Mouse (Mus musculus): Measurements from ENCODE around the gene Vgf. TPM values are rescaled to one million over a fixed set of nuclear protein-coding genes. Genes with fewer than 3 reads are reported as not detected.

The Vgf gene
- 4.0 and 4.6 TPM in 2 replicates for polyA plus RNA-seq (2015; fragmentation: Nextera tagmentation; extraction: Ambion mirVana)

- Histone ChIP-seq H3K27ac (replicated peaks) (no peak within 1 kb of the TSS), H3K4me1 (replicated peaks) (peaks cover 23% of the 10 kb centered on the region), H3K4me2 (peak within 1 kb of the TSS; percentile 41), H3K9me3 (no peaks in the 10 kb centered on the region), H3K9ac (peak within 1 kb of the TSS; percentile 34; the same call in 1 of the 2 replicates), H3K4me3 (peak within 1 kb of the TSS; percentile 19; the same call in 1 of the 2 replicates), H3K27me3 (peaks cover 81% of the 10 kb centered on the region), H3K36me3 (no peaks in the 10 kb centered on the region)
- 28% methylated on average over 4 of the region's 4 CpGs for WGBS
- no peak for ATAC-seq (ENCODE audit: low read depth)
Measured at GRCm38 (mm10) chr5:137026092-137026491, at the start of gene Vgf. Gene Vgf, plus strand, starts transcription at chr5:137026392.

DNA sequence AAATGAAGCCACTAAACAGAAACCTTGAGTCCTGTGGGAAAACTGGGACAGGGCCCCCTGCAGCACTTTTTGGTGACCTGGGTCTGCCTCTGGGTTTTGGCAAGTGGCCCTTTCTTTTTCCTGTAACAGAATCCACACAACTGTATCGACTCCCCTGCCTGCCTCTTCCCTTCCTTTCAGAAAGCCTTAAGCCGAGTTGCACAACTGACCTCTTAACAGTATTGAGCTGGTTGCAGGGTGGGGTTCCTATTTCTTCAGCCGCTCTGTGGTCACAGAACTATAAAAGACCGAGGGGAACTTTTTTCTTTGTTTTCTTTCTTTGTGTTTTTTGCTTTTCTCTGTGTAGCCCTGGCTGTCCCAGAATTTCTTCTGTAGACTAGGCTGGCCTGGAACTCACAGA lies 48.4 kb upstream of the Vgf start:
- no peak overlapping the region for H3K27ac ChIP-seq (replicated peaks)
- no peak overlapping the region for H3K4me2 ChIP-seq
- H3K36me3 ChIP-seq = peaks cover 21% of the 10 kb centered on the region
- no peaks in the 10 kb centered on the region for H3K4me1 ChIP-seq (replicated peaks)
- H3K9me3 ChIP-seq = no peaks in the 10 kb centered on the region
- no peak overlapping the region for H3K4me3 ChIP-seq
- 73% methylated on average over 4 of the region's 4 CpGs for WGBS
- no peaks in the 10 kb centered on the region for H3K27me3 ChIP-seq
- H3K9ac ChIP-seq = no peak overlapping the region
- ATAC-seq (ENCODE audit: low read depth) = no peak

GRCm38 (mm10) chr5:136979762-136980161 lies 46.4 kb upstream of the Vgf start:
- Histone ChIP-seq H3K9me3 (no peaks in the 10 kb centered on the region), H3K4me2 (no peak overlapping the region), H3K27me3 (no peaks in the 10 kb centered on the region), H3K4me3 (no peak overlapping the region), H3K27ac (replicated peaks) (no peak overlapping the region), H3K36me3 (peaks cover 34% of the 10 kb centered on the region), H3K9ac (no peak overlapping the region), H3K4me1 (replicated peaks) (no peaks in the 10 kb centered on the region)
- 81% methylated on average over 2 of the region's 2 CpGs for WGBS
- no peak for ATAC-seq (ENCODE audit: low read depth)

- no peak for ATAC-seq (ENCODE audit: low read depth)
- peaks cover 34% of the 10 kb centered on the region for H3K36me3 ChIP-seq
- H3K9me3 ChIP-seq = no peaks in the 10 kb centered on the region
- H3K4me3 ChIP-seq = no peak overlapping the region
- H3K4me2 ChIP-seq = no peak overlapping the region
- peaks cover 6% of the 10 kb centered on the region for H3K4me1 ChIP-seq (replicated peaks)
- 87% methylated on average over 8 of the region's 8 CpGs for WGBS
- H3K9ac ChIP-seq = no peak overlapping the region
- no peaks in the 10 kb centered on the region for H3K27me3 ChIP-seq
- no peak overlapping the region for H3K27ac ChIP-seq (replicated peaks)
Measured at GRCm38 (mm10) chr5:136980974-136981373, 45.2 kb upstream of the Vgf start.

- H3K9me3 ChIP-seq = no peaks in the 10 kb centered on the region
- WGBS = 49% methylated on average over 15 of the region's 16 CpGs
- H3K4me3 ChIP-seq = no peak overlapping the region
- no peak for ATAC-seq (ENCODE audit: low read depth)
- H3K27ac ChIP-seq (replicated peaks) = no peak overlapping the region
- H3K4me2 ChIP-seq = no peak overlapping the region
- H3K4me1 ChIP-seq (replicated peaks) = peaks cover 10% of the 10 kb centered on the region
- H3K36me3 ChIP-seq = peaks cover 34% of the 10 kb centered on the region
- H3K9ac ChIP-seq = no peak overlapping the region
- H3K27me3 ChIP-seq = no peaks in the 10 kb centered on the region
Measured at GRCm38 (mm10) chr5:136982338-136982930, 43.8 kb upstream of the Vgf start.

GRCm38 (mm10) chr5:136984828-136985227 lies 41.4 kb upstream of the Vgf start:
- Histone ChIP-seq H3K27me3 (no peaks in the 10 kb centered on the region), H3K9me3 (no peaks in the 10 kb centered on the region), H3K4me1 (replicated peaks) (peaks cover 25% of the 10 kb centered on the region), H3K36me3 (peaks cover 47% of the 10 kb centered on the region), H3K9ac (no peak overlapping the region), H3K4me3 (no peak overlapping the region), H3K27ac (replicated peaks) (no peak overlapping the region), H3K4me2 (no peak overlapping the region)
- no peak for ATAC-seq (ENCODE audit: low read depth)
- WGBS = 59% methylated on average over 14 of the region's 14 CpGs

DNA sequence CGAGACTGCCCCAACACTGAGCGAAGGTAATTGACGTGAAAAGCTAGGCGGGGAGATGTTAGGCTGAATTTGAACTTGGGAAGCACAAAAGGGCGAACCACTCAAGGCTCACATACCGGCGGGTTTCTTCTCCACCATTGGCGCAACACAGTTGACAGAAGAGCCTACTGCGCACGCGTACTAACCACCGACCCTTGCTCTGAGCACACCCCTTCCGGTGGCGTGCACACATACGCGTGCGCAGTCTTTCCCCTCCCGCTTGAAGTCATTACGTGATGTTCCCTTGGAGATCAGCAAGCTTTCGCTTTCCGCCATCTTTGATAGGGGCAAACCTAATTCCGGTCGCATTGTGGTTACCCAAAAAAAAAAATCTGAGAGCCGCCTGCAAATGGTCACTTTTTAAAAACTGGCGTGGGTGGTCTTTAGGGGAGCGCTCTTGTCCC lies 39.5 kb upstream of the Vgf start, which contains the start of gene Plod3:
Gene Plod3, plus strand, starts transcription at position 325 of the 443 bp plus-strand sequence.
- Histone ChIP-seq H3K36me3 (peaks cover 52% of the 10 kb centered on the region), H3K4me3 (peak within 1 kb of the TSS; percentile 56), H3K9ac (peak within 1 kb of the TSS; percentile 97), H3K4me1 (replicated peaks) (peaks cover 25% of the 10 kb centered on the region), H3K27ac (replicated peaks) (peak within 1 kb of the TSS; percentile 97), H3K9me3 (no peaks in the 10 kb centered on the region), H3K27me3 (no peaks in the 10 kb centered on the region), H3K4me2 (peak within 1 kb of the TSS; percentile 86)
- ATAC-seq (ENCODE audit: low read depth) = peak; percentile 90
- under 1% methylated on average over 26 of the region's 26 CpGs for WGBS

DNA sequence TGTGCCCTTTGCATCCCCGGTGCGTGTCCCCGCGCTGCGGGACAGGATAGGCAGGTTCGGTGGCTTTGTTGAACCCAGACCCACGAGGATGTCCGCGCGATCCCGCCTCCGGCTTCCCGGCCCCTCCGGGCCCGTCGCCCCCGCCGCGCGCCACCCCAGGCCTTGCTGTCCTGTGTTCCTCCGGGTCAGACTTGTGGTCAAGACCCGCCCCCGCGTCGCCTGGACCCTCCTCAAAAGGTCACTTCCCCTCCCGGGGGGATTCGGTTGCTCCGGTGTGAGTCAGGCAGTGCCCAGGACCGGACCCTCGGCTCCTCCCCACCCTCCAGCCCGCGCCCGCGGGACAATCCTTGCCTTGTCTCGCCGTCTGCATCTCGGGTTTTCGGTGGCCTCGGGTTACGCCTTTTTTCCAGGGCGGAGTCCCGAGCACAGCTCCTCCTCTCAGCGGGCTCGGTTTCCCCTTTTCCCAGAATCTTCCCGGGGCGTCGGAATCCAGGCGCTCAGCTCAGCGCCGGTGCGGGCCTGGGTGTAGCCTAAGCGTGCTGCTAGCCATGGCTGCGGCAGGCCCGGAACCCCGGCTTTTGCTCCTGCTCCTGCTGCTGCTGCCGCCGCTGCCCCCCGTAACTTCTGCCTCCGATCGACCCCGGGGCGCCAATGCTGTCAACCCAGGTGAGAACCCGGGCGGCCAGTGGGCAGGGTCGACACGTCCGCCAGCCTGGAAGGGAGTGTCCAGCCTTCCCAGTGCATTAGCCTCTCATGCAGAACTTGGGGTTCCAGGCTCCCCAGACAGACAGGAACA lies 38.9 kb upstream of the Vgf start:
- peaks cover 25% of the 10 kb centered on the region for H3K4me1 ChIP-seq (replicated peaks)
- peaks cover 52% of the 10 kb centered on the region for H3K36me3 ChIP-seq

GRCm38 (mm10) chr5:136987934-136988271 lies 38.3 kb upstream of the Vgf start, which contains the start of gene Znhit1:
Gene Znhit1, minus strand, starts transcription at chr5:136988021.
- Histone ChIP-seq H3K4me2 (peak within 1 kb of the TSS; percentile 86), H3K4me1 (replicated peaks) (peaks cover 25% of the 10 kb centered on the region), H3K27me3 (no peaks in the 10 kb centered on the region), H3K4me3 (peak within 1 kb of the TSS; percentile 56), H3K36me3 (peaks cover 57% of the 10 kb centered on the region), H3K27ac (replicated peaks) (peak within 1 kb of the TSS; percentile 97), H3K9me3 (no peaks in the 10 kb centered on the region), H3K9ac (peak within 1 kb of the TSS; percentile 97)
- 0 out of 2 replicates have a peak, but pooled peaks have one; percentile 2 for ATAC-seq (ENCODE audit: low read depth)
- WGBS = 4% methylated on average over 12 of the region's 12 CpGs

More for the DNA sequence above, 38.9 kb upstream of the Vgf start:
- H3K27me3 ChIP-seq = no peaks in the 10 kb centered on the region
- no peaks in the 10 kb centered on the region for H3K9me3 ChIP-seq
- peak overlapping the region; percentile 97 for H3K27ac ChIP-seq (replicated peaks)
- peak; percentile 62 for ATAC-seq (ENCODE audit: low read depth)
- H3K9ac ChIP-seq = peak overlapping the region; percentile 97
- peak overlapping the region; percentile 86 for H3K4me2 ChIP-seq
- under 1% methylated on average over 67 of the region's 67 CpGs for WGBS
- peak overlapping the region; percentile 56 for H3K4me3 ChIP-seq

DNA sequence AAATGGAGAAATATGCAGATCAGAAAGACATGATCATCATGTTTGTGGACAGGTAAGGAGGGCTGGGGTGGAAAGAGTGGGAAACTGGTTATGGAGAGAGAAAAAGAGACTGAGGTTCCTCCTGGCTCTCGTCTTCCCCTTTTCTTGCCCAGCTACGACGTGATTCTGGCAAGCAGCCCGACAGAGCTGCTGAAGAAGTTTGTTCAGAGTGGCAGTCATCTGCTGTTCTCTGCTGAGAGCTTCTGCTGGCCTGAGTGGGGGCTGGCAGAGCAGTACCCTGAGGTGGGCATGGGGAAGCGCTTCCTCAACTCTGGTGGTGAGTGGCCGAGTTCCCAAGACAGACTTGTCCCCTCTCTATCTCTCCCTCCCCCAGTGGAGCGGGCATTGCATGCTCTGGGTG lies 37.8 kb upstream of the Vgf start:
- 72% methylated on average over 7 of the region's 7 CpGs for WGBS
- Histone ChIP-seq H3K4me2 (peak overlapping the region; percentile 86), H3K36me3 (peaks cover 60% of the 10 kb centered on the region), H3K4me3 (peak overlapping the region; percentile 56), H3K27me3 (no peaks in the 10 kb centered on the region), H3K27ac (replicated peaks) (0 out of 2 replicates have a peak overlapping the region, but pooled peaks have one; percentile 97), H3K4me1 (replicated peaks) (peaks cover 25% of the 10 kb centered on the region), H3K9me3 (no peaks in the 10 kb centered on the region), H3K9ac (peak overlapping the region; percentile 97)
- ATAC-seq (ENCODE audit: low read depth) = no peak

GRCm38 (mm10) chr5:136989801-136990200 lies 36.4 kb upstream of the Vgf start:
- no peak overlapping the region for H3K9ac ChIP-seq
- 89% methylated on average over 6 of the region's 6 CpGs for WGBS
- peaks cover 25% of the 10 kb centered on the region for H3K4me1 ChIP-seq (replicated peaks)
- H3K36me3 ChIP-seq = peaks cover 63% of the 10 kb centered on the region
- H3K9me3 ChIP-seq = no peaks in the 10 kb centered on the region
- H3K4me2 ChIP-seq = no peak overlapping the region
- H3K4me3 ChIP-seq = no peak overlapping the region
- no peak for ATAC-seq (ENCODE audit: low read depth)
- H3K27me3 ChIP-seq = no peaks in the 10 kb centered on the region
- H3K27ac ChIP-seq (replicated peaks) = no peak overlapping the region

GRCm38 (mm10) chr5:136999449-136999848 lies 26.7 kb upstream of the Vgf start:
- no peak overlapping the region for H3K27ac ChIP-seq (replicated peaks)
- WGBS = 88% methylated on average over 4 of the region's 5 CpGs

More at GRCm38 (mm10) chr5:136999449-136999848, 26.7 kb upstream of the Vgf start:
- H3K9me3 ChIP-seq = no peaks in the 10 kb centered on the region
- H3K4me1 ChIP-seq (replicated peaks) = no peaks in the 10 kb centered on the region
- H3K4me2 ChIP-seq = no peak overlapping the region
- no peak for ATAC-seq (ENCODE audit: low read depth)
- H3K4me3 ChIP-seq = no peak overlapping the region
- H3K9ac ChIP-seq = no peak overlapping the region
- no peaks in the 10 kb centered on the region for H3K27me3 ChIP-seq
- peaks cover 25% of the 10 kb centered on the region for H3K36me3 ChIP-seq
